Mouse (Mus musculus): Measurements from ENCODE around the gene Abcc3.

DNA sequence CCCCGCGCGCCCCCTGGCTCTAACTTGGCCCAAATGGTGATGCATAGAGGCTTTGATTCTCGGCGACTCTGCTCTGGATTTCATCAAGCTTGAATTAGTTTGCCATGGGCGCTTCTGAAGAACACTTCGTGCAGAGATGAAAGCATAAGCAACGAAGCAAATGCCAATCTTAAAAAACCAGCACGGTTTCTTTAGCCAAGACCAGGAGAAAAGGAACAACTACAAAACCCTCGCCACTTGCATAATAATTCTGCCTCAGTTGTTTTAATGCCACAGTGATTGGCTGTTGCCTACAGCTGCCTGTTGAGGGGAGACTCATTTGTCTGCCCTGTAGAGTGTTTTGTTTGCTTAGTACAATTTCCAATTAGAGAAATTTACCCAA, 64.2 kb downstream of the Abcc3 start:
- TF ChIP-seq CTCF (IDR thresholded peaks at IDR 0.05): no peak
- TF ChIP-seq EP300 (IDR thresholded peaks at IDR 0.05): no peak
